Mouse (Mus musculus): ENCODE data around the gene Utp15. TPM values are rescaled to one million over a fixed set of nuclear protein-coding genes. Genes with fewer than 3 reads are reported as not detected.

Utp15 gene
- polyA plus RNA-seq, 1 experiment from 2014 or later: 17.8 TPM

- H3K9ac ChIP-seq: no peak overlapping the region
- no peak overlapping the region for H3K4me2 ChIP-seq
- ATAC-seq (ENCODE audit: low read depth): no peak
- no peaks in the 10 kb centered on the region for H3K36me3 ChIP-seq
- H3K4me3 ChIP-seq (replicated peaks): no peak overlapping the region
- 59% methylated on average over 8 of the region's 8 CpGs for WGBS (ENCODE audit: insufficient replicate concordance)
- H3K4me1 ChIP-seq (replicated peaks): no peaks in the 10 kb centered on the region
- 0 out of 2 replicates have a peak, but pooled peaks cover 5% of the 10 kb centered on the region for H3K9me3 ChIP-seq (replicated peaks)
- DNase-seq: no peak
- H3K27ac ChIP-seq: no peak overlapping the region
- H3K27me3 ChIP-seq: no peaks in the 10 kb centered on the region
These were observed 28.9 kb upstream of the Utp15 start for GRCm38 (mm10) chr13:98291712-98292111.

- Histone ChIP-seq H3K4me2 (no peak overlapping the region), H3K9ac (no peak overlapping the region), H3K27me3 (no peaks in the 10 kb centered on the region), H3K4me3 (replicated peaks) (no peak overlapping the region), H3K36me3 (no peaks in the 10 kb centered on the region), H3K27ac (no peak overlapping the region), H3K4me1 (replicated peaks) (no peaks in the 10 kb centered on the region), H3K9me3 (replicated peaks) (0 out of 2 replicates have a peak, but pooled peaks cover 5% of the 10 kb centered on the region)
- DNase-seq (no peak), ATAC-seq (ENCODE audit: low read depth) (no peak)
- 24% methylated on average over 2 of the region's 2 CpGs for WGBS (ENCODE audit: insufficient replicate concordance)
These were observed 27.9 kb upstream of the Utp15 start for GRCm38 (mm10) chr13:98290719-98291118.

- WGBS (ENCODE audit: insufficient replicate concordance): 60% methylated on average over 12 of the region's 12 CpGs
- Histone ChIP-seq H3K4me2 (no peak overlapping the region), H3K9me3 (replicated peaks) (no peaks in the 10 kb centered on the region), H3K4me3 (replicated peaks) (no peak overlapping the region), H3K27ac (no peak overlapping the region), H3K36me3 (no peaks in the 10 kb centered on the region), H3K27me3 (no peaks in the 10 kb centered on the region), H3K4me1 (replicated peaks) (peaks cover 2% of the 10 kb centered on the region), H3K9ac (no peak overlapping the region)
- DNase-seq: no peak
- ATAC-seq (ENCODE audit: low read depth): no peak
These were observed 18.3 kb upstream of the Utp15 start for GRCm38 (mm10) chr13:98280990-98281650.

- no peak within 1 kb of the TSS for H3K4me2 ChIP-seq
- H3K4me3 ChIP-seq (replicated peaks): no peak within 1 kb of the TSS
- DNase-seq (no peak), ATAC-seq (ENCODE audit: low read depth) (no peak)
- no peaks in the 10 kb centered on the region for H3K9me3 ChIP-seq (replicated peaks)
- WGBS (ENCODE audit: insufficient replicate concordance): 72% methylated on average over 5 of the region's 5 CpGs
- no peak within 1 kb of the TSS for H3K27ac ChIP-seq
- no peak within 1 kb of the TSS for H3K9ac ChIP-seq
- H3K36me3 ChIP-seq: peaks cover 6% of the 10 kb centered on the region; the same call in 1 of the 2 replicates
- H3K27me3 ChIP-seq: no peaks in the 10 kb centered on the region
- peaks cover 15% of the 10 kb centered on the region for H3K4me1 ChIP-seq (replicated peaks)
These were observed 16.8 kb upstream of the Utp15 start, which contains the start of gene Gm21976 for GRCm38 (mm10) chr13:98279686-98280085. Gene Gm21976, plus strand, starts transcription at chr13:98279887.

GRCm38 (mm10) chr13:98277501-98277900 is 14.7 kb upstream of the Utp15 start:
- no peak overlapping the region for H3K4me3 ChIP-seq (replicated peaks)
- peaks cover 24% of the 10 kb centered on the region for H3K36me3 ChIP-seq
- H3K4me2 ChIP-seq: no peak overlapping the region
- H3K27me3 ChIP-seq: no peaks in the 10 kb centered on the region
- H3K9me3 ChIP-seq (replicated peaks): no peaks in the 10 kb centered on the region
- no peak overlapping the region for H3K27ac ChIP-seq
- no peak for DNase-seq
- WGBS (ENCODE audit: insufficient replicate concordance): 63% methylated on average over 2 of the region's 2 CpGs
- no peak overlapping the region for H3K9ac ChIP-seq
- ATAC-seq (ENCODE audit: low read depth): no peak
- H3K4me1 ChIP-seq (replicated peaks): peaks cover 15% of the 10 kb centered on the region

GRCm38 (mm10) chr13:98276253-98276652 is 13.4 kb upstream of the Utp15 start:
- no peak overlapping the region for H3K9ac ChIP-seq
- no peaks in the 10 kb centered on the region for H3K9me3 ChIP-seq (replicated peaks)
- H3K4me2 ChIP-seq: no peak overlapping the region
- H3K4me1 ChIP-seq (replicated peaks): peaks cover 15% of the 10 kb centered on the region
- H3K27ac ChIP-seq: no peak overlapping the region
- DNase-seq: no peak
- H3K27me3 ChIP-seq: no peaks in the 10 kb centered on the region
- peaks cover 36% of the 10 kb centered on the region for H3K36me3 ChIP-seq
- WGBS (ENCODE audit: insufficient replicate concordance): 68% methylated on average over 7 of the region's 7 CpGs
- no peak overlapping the region for H3K4me3 ChIP-seq (replicated peaks)
- ATAC-seq (ENCODE audit: low read depth): no peak

- peaks cover 42% of the 10 kb centered on the region for H3K36me3 ChIP-seq
- H3K27ac ChIP-seq: no peak overlapping the region
- ATAC-seq (ENCODE audit: low read depth) (peak; percentile 78), DNase-seq (no peak)
- peaks cover 15% of the 10 kb centered on the region for H3K4me1 ChIP-seq (replicated peaks)
- no peaks in the 10 kb centered on the region for H3K9me3 ChIP-seq (replicated peaks)
- WGBS (ENCODE audit: insufficient replicate concordance): 19% methylated on average over 4 of the region's 4 CpGs
- no peaks in the 10 kb centered on the region for H3K27me3 ChIP-seq
- 0 out of 2 replicates have a peak overlapping the region, but pooled peaks have one; percentile 8 for H3K4me2 ChIP-seq
- H3K9ac ChIP-seq: no peak overlapping the region
- H3K4me3 ChIP-seq (replicated peaks): no peak overlapping the region
These were observed 12.8 kb upstream of the Utp15 start for GRCm38 (mm10) chr13:98275646-98276045.

- ATAC-seq (ENCODE audit: low read depth): no peak
- Histone ChIP-seq H3K36me3 (peaks cover 48% of the 10 kb centered on the region), H3K27me3 (no peaks in the 10 kb centered on the region), H3K4me1 (replicated peaks) (peaks cover 15% of the 10 kb centered on the region), H3K27ac (no peak overlapping the region), H3K4me3 (replicated peaks) (no peak overlapping the region), H3K9ac (no peak overlapping the region), H3K4me2 (no peak overlapping the region), H3K9me3 (replicated peaks) (no peaks in the 10 kb centered on the region)
- DNase-seq: no peak
- 75% methylated on average over 9 of the region's 9 CpGs for WGBS (ENCODE audit: insufficient replicate concordance)
These were observed 11.2 kb upstream of the Utp15 start for GRCm38 (mm10) chr13:98274023-98274422.

GRCm38 (mm10) chr13:98264111-98264510 is 1.3 kb upstream of the Utp15 start:
- Histone ChIP-seq H3K4me1 (replicated peaks) (peaks cover 26% of the 10 kb centered on the region), H3K4me2 (peak overlapping the region; percentile 84), H3K9ac (peak overlapping the region; percentile 86), H3K27ac (peak overlapping the region; percentile 67), H3K9me3 (replicated peaks) (no peaks in the 10 kb centered on the region), H3K27me3 (no peaks in the 10 kb centered on the region), H3K36me3 (peaks cover 25% of the 10 kb centered on the region), H3K4me3 (replicated peaks) (peak overlapping the region; percentile 86)
- WGBS (ENCODE audit: insufficient replicate concordance): 24% methylated on average over 5 of the region's 5 CpGs
- DNase-seq (no peak), ATAC-seq (ENCODE audit: low read depth) (no peak)

GRCm38 (mm10) chr13:98263458-98263987 is 682 bp upstream of the Utp15 start:
- H3K27me3 ChIP-seq: no peaks in the 10 kb centered on the region
- no peak for DNase-seq
- H3K9me3 ChIP-seq (replicated peaks): no peaks in the 10 kb centered on the region
- peaks cover 25% of the 10 kb centered on the region for H3K36me3 ChIP-seq
- H3K27ac ChIP-seq: peak overlapping the region; percentile 90
- H3K9ac ChIP-seq: peak overlapping the region; percentile 86
- peak overlapping the region; percentile 86 for H3K4me3 ChIP-seq (replicated peaks)
- ATAC-seq (ENCODE audit: low read depth): peak; percentile 20; the same call in 1 of the 2 replicates
- under 1% methylated on average over 16 of the region's 16 CpGs for WGBS (ENCODE audit: insufficient replicate concordance)
- peak overlapping the region; percentile 84 for H3K4me2 ChIP-seq
- H3K4me1 ChIP-seq (replicated peaks): peaks cover 26% of the 10 kb centered on the region

GRCm38 (mm10) chr13:98254921-98255320 is 7.9 kb downstream of the Utp15 start:
- Histone ChIP-seq H3K4me1 (replicated peaks) (no peaks in the 10 kb centered on the region), H3K4me3 (replicated peaks) (no peak overlapping the region), H3K27ac (no peak overlapping the region), H3K27me3 (no peaks in the 10 kb centered on the region), H3K4me2 (no peak overlapping the region), H3K9ac (no peak overlapping the region), H3K36me3 (peaks cover 84% of the 10 kb centered on the region), H3K9me3 (replicated peaks) (no peaks in the 10 kb centered on the region)
- ATAC-seq (ENCODE audit: low read depth) (no peak), DNase-seq (no peak)
- 79% methylated on average over 9 of the region's 9 CpGs for WGBS (ENCODE audit: insufficient replicate concordance)

GRCm38 (mm10) chr13:98249594-98249993 is 13.2 kb downstream of the Utp15 start:
- Histone ChIP-seq H3K4me1 (replicated peaks) (no peaks in the 10 kb centered on the region), H3K36me3 (peaks cover 69% of the 10 kb centered on the region), H3K9me3 (replicated peaks) (no peaks in the 10 kb centered on the region), H3K4me3 (replicated peaks) (no peak overlapping the region), H3K27me3 (no peaks in the 10 kb centered on the region), H3K27ac (no peak overlapping the region), H3K4me2 (no peak overlapping the region), H3K9ac (no peak overlapping the region)
- 86% methylated on average over 10 of the region's 10 CpGs for WGBS (ENCODE audit: insufficient replicate concordance)
- no peak for ATAC-seq (ENCODE audit: low read depth)
- no peak for DNase-seq

Data from liver, embryonic 13.5 days (tissue).